Mouse (Mus musculus) gastrocnemius, postnatal 4 days (tissue): Measurements from ENCODE around the gene Rac1. TPM values are rescaled to one million over a fixed set of nuclear protein-coding genes. Genes with fewer than 3 reads are reported as not detected.
A peak's percentile ranks its signal among the peaks of the same experiment; 100 is the strongest.

Experiments
- DNase-seq, 2 experiments: peaks; one replicate each; pipeline ENCODE4 v3.0.0; 2021 to 2022; ENCODE audit warnings: low spot score in 2 of 2, mixed read lengths in 2 of 2
- total RNA-seq, 2 experiments: library from RNA; stranded (reverse); gene quantifications; 2 replicates each; pipeline ENCODE4 v1.2.3; 2021

The Rac1 gene
- total RNA-seq, 2 experiments from 2014 or later = 284 to 299 TPM

- peak; percentile 78 to 88 for DNase-seq
These were observed 63.6 kb downstream of the Rac1 start, which contains the start of gene Daglb for GRCm38 (mm10) chr5:143464100-143464756. TSS of gene Daglb (plus strand) at chr5:143464584.

GRCm38 (mm10) chr5:143463671-143464070 lies 64.2 kb downstream of the Rac1 start:
- DNase-seq = no peak

Other genes starting within 250 kb of the Rac1 start
- gene Zfp853, start 234.4 kb downstream of the Rac1 start, total RNA-seq = under 1 TPM; 0.69 to 0.70 TPM
- gene E130309D02Rik, start 212.7 kb downstream of the Rac1 start, total RNA-seq = 10 to 100 TPM; 13.9 to 15.5 TPM
- gene Zdhhc4, start 198.8 kb downstream of the Rac1 start, total RNA-seq = 10 to 100 TPM; 35.8 to 38.8 TPM
- gene Grid2ip, start 170.7 kb downstream of the Rac1 start, total RNA-seq = under 1 TPM in 1 of 2 experiments, not detected in 1; 0.27 TPM
- 100 to 1,000 TPM; 149 to 150 TPM for gene Kdelr2, start 124.2 kb downstream of the Rac1 start, total RNA-seq
- 1 to 10 TPM; 7.5 to 7.6 TPM for gene Daglb, start 63.5 kb downstream of the Rac1 start, total RNA-seq
- 10 to 100 TPM; 50.2 to 67.5 TPM for gene Cyth3, start 94.4 kb upstream of the Rac1 start, total RNA-seq
- 10 to 100 TPM; 11.9 to 13.1 TPM for gene Usp42, start 204.2 kb upstream of the Rac1 start, total RNA-seq